Mouse (Mus musculus) urinary bladder, postnatal 25 days (tissue): ENCODE measurements around the gene Poldip2.

Experiments used
- DNase-seq: peaks from one replicate; pipeline ENCODE4 v3.0.0; 2022; ENCODE audit warnings: low spot score

Gene Poldip2

DNA sequence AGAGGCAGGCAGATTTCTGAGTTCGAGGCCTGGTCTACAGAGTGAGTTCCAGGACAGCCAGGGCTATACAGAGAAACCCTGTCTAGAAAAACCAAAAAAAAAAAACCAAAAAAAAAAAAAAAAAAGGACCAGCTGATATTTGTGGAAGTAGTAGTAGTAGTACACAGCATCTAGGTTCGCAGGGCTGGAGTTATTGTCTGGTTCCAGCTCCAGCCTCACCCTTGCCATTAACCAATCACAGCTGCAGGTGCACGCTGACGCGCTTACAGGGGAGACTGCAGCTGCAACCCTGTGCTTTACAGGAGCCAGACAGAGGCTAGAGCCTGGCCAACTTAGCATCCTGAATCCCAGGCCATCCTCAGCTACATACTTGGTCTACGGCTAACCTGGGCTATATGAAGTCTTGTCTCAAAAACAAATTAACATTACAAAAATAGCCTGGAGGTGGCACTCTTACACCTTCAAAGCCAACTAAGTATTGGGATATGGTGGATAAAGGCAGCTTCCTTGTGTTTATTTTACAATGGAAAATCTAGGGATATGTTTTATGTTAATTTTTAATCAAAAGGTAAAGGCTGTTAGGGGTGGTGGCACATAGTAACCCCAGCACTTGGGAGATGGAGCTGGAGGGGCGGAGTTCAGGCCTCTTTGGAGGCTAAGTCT is 32.6 kb downstream of the Poldip2 start:
- no peak for DNase-seq

DNA sequence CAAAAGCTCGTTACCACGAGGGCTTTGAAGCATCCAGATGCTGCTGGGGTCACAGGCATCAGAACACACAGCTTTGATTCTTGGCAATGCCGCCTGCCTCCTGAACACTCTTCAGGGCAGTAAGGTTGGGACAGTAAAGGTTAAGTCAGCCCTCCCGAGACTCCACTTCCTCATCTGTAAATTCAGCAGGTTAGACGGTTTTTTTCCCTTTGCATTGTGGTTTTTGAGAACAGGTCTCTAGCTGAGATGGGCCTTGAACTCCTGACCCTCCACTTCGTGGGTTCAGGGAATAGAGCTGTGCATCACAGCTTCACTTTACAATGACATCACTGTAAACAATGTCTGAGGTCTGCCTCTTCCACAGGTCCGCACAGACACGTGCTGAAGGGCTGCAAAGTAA is 33.2 kb downstream of the Poldip2 start:
- DNase-seq, result no peak

DNA sequence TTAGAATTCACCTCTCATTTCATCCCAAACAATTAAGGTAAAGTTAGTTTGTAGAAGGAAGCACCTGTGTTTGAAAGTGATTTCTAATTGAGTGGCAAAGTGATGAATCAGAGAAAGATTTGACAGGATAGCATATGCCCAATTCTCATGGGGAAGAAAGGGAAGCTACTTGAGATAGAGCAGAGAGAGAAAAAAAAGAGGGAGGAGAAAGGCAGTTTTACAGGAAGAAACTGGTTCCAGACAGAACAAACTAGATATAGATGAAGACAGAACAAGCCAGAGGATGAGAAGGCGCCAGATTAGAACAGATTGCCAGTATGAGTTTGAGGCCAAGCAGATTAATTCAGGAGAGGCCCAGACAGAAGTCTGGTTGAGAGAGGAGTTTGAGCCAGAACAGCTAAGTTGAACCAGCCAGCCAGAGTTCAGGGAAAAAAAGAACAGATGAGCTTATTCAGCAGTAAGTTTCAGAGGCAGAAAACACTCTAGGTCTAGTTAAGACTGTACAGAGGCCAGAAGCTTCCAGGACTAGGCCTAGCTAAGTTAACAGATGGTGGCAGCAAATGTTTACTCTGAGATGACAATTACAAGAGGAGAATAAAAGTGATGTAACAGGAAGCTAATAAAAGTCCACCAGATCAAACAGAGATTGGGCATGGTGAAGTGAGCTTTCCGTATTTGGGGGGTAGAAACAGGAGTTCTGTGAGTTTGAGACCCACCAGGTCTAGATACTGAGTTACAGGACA is 35.9 kb downstream of the Poldip2 start:
- DNase-seq, result no peak

DNA sequence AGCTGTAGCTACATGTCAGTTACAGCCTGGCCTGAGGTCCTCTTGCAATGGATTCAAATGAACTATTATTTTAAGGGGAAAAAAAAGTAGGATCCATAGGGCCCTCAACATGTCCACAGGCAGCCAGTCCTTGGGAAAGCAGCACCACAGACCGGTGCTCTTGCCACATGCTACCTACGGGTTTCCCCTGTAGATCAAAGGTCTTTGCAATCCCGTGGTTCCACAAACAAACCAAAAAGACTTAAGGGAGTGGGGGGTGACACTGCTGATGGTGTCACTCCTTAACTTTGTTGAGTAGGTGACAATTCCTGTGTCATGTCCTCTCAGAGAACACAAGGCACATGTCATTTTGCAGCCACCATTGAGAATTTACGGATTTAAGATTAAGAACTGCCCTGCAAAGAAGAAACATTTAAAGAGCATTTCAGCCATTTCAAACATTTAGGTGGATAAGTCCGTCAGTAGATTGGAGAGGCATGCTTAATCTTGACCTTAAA is 37.5 kb downstream of the Poldip2 start:
- DNase-seq, result no peak

DNA sequence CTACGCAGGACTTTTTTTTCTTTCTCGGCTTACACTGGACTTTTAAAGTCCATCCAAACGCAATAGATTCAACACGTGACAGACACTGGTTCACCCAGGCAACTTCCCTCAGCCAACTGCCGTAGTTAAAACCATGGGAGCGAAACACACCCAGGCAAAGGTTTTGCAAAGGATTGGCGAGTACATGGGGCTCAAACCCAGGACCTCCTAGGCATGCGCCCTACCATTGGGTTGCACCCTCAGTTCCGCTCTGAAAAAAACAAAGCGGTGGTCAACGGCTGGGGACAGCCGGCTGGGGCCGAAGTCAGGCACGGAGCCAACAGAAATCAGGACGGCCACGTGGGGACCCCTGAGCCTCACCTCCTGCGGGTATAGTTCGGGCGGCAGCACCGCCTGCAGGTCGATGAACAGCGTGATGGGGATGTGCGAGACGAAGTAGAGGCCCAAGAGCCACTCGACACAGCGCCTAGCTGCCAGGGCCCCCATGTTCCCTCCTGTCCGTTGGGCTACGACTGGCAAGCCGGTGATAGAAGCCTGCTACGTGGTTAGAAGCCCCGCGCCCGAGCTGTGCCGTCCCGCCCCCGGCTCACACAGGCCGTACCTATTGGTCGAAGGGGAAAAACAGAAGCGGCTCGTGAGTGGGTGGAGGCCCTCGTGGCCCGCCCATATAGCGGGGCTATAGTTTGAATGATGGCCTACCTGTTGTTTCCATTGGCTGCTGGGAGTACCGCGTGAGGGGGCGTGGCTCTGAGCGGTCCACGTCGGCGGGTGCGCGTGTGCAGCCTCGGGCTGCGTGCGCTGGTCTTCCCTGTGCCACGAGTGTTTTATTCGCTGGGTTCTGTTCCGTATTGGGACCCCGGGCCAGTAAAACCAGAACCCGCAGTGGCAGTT is 38.4 kb downstream of the Poldip2 start, which contains the start of gene Tmem97:
TSS of gene Tmem97 (minus strand) at position 610 of the 891 bp plus-strand sequence.
- DNase-seq, result peak; percentile 87

DNA sequence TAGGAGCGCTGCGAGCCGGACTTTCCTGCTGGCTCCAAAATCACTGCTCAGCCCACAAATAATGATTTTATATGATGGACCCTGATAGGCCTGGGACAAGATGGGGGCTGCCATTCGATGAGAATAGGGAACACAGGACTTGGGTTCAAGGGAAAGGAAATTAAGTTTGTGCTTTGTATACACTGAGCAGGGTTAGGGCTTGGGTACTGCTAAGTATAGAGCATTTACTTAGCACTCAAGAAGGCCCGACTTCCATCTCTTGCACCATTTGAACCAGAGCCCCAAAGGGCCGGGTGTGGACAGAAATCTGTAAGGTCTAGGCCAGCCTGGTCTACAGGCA is 39.0 kb downstream of the Poldip2 start:
- DNase-seq, result no peak

DNA sequence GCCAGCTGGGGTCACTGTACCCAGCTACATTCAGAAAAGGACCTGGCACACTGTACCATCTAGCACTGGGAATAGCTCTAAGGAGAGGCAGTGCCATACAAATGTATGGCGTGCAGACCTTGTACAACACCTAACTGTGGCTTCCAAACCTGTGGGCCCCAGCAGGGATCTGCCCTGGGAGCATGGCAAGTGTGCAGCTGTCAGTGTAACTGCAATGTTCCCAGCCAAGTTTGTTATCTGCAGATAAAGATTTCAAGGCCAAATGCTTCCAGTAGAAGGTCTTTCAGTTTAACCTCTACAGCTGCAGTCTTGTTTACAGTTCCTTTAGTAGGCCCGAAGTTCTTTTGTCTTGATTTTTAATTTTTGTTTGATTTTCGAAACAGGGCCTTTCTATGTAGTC is 43.6 kb downstream of the Poldip2 start:
- no peak for DNase-seq

DNA sequence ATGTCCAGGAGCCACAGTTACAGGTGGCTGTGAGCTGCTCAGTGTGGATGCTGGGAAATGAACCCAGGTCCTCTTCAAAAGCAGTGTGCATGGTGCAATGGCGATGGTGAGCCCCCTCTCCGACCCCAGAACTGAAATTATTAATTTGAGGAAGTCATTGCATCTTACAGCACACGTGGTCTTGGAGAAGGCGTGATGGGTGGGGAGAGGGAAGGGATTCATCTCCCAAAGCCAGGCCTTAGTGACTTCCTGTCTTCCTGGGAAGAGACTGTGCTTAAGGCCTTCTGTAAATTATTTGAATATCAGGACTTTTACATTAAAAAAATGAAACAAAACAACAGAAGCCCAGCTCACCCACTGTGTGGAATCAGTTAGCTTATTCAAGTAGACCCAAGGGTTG is 44.1 kb downstream of the Poldip2 start:
- DNase-seq, result no peak

DNA sequence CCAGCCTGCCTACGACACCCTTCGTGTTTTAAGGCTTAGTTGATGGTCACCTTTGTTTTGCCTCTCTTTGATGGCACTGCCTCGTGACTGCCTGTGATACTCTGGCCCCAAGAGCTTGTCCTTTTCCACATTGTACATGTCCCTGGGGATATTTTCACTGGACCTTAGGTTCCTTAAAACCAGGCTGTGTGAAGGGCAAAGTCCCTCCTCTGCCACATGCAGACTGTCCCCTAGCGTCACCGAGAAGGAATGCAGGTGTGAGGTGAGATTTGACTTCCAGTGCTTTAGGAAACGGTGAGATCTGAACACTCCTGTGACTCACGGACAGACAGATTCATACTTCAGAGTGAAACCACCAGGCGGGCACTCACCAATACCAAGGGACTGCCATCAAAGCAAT is 45.2 kb downstream of the Poldip2 start:
- DNase-seq, result no peak

DNA sequence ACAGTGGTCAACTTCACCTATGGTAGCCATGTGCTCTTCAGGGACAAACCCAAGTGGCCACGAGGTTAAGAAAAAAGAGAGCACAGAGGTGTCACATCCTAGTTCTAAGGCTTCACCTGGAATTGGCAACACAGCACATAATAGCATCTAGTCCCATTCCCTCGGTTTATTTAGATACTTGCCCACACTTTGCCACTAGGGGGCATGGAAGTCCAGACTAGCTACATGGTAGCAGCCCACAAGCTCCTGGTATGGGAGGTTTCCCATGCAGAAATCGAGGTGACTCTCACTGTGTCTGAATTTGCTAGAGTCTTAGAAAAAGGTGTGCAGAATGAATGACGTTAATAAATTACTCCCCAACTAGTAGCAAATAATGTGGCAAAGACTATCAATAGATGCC is 48.5 kb downstream of the Poldip2 start:
- peak; percentile 50 for DNase-seq

DNA sequence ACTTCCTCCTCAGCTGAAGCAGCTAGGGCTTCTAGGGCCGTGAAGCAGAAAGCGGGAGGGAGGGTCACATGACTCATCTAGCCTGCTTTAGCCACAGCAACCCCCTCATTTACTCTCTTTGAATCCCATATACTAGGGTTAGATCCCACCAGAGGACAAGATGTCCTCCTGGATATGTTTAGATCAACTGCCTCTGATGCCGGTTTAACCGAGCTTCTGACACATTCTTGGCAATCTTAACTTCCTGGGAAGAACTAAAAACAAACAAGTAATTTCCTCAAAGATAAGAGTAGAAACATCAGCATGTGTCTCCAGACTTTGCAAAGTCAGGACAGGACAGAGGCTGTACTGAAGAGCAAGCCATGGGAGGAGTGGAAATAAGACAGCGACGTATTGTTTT is 54.8 kb downstream of the Poldip2 start:
- DNase-seq, result no peak

DNA sequence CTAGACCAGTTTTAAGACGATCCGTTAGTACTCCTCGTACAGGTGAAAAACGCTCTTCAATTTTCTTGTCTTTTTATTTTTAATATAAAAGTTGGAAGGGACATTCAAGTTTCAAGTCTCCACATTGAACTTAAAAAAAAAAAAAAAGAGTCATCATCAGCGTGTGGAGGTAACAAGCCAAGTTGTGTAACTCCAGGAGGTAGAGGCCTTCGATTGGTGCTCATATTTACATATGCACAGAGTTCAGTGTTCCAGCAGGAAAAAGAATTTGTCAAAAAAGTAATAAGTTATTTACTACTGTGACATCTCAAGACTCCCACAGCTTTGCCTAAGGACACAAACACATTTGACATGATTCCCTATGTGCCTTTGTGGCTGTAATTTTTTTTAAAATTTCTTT is 55.6 kb downstream of the Poldip2 start:
- no peak for DNase-seq

DNA sequence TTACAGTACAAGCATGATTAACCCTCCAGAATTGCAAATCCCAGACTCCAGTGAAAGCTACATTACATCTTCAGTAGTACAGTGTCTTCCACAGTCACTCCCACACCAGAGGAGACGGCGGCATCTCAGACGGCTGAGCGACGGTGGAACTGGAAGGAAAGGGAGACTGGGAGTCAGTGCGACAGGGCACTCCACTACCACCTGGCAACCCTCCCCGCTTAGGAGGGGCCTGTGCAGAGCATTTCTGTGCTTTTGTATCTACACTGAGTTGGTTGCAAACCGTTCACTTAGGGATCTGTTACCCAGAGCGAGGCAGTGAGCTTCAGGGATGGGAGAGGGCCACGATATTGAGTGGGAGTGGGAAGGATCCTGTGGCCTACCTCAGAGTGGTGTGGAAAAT is 56.8 kb downstream of the Poldip2 start:
- no peak for DNase-seq

DNA sequence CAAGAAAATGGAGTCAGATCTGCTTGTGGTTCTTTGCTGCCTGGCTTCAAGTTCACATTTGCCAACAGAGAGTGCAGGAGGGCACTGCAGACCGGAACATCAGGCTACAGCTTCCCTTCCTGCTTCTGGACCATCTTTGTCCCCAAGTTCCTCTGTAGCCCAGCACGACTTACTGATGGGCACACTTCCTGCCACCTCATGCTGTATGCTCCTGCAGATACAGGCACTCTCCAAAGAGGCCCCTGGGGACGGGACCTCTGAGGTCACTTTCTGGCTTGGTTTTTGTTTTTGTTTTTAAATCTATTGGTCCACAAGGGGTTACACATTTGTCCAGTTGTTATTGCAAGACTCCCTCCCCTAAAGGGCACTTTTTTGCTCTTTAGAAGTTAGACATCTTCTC is 57.8 kb downstream of the Poldip2 start:
- DNase-seq, result no peak

DNA sequence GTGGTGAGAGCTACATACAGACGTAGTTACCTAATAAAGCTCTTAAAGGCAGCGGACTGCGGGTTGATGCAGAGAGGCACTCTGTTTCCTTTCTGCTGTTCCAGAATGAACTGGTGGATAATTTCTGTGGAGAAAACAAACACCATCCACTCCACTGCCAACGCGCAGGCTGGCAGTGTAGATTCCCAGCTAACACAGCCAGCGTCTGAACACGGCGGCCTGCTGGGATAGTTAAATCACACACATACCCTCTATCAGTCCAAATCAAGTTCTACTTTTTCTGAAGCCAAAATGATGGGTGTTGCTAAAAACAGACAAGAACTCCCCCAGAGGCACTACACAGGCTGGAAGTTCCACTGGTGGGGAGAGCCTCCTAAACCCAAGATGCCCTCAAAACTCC is 59.4 kb downstream of the Poldip2 start:
- DNase-seq, result no peak

DNA sequence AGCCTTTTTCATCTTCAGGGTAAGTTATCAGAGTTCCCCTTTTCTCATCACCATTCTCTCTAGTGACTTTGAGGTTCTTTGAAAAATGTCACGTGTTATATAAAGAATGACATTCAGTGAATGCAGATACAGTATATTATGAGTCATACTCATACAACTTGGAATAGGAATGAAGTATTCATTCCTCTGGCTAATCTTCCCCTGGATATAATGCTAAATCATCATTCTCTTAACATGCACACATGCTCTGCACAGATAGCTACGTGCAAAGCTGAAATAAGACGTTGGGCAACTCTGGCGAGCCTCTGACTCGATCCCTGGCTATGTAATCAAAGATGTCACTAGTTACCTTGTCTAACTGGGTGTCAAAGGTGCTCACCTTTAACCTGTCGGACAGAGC is 59.9 kb downstream of the Poldip2 start:
- DNase-seq, result no peak
